Mouse (Mus musculus): ENCODE results near the gene Lrrfip2. TPM values are rescaled to one million over a fixed set of nuclear protein-coding genes. Genes with fewer than 3 reads are reported as not detected.

Gene Lrrfip2
- polyA plus RNA-seq, 1 experiment from 2014 or later, result 45.5 TPM

GRCm38 (mm10) chr9:111122446-111122845 lies 5.1 kb downstream of the Lrrfip2 start:
- DNase-seq (ENCODE audit: low spot score) (no peak), ATAC-seq (ENCODE audit: insufficient number of reproducible peaks, low FRiP score, low TSS enrichment, low read depth) (no peak)
- WGBS, result 84% methylated on average over 5 of the region's 5 CpGs
- H3K9ac ChIP-seq (ENCODE audit: low read length), result no peak overlapping the region
- no peaks in the 10 kb centered on the region for H3K27me3 ChIP-seq (ENCODE audit: control insufficient read depth, insufficient read depth, low read length)
- no peaks in the 10 kb centered on the region for H3K36me3 ChIP-seq (ENCODE audit: control insufficient read depth, insufficient read depth, low read length)
- no peak overlapping the region for H3K4me2 ChIP-seq (ENCODE audit: low read depth, severe bottlenecking)
- no peak overlapping the region for H3K27ac ChIP-seq (replicated peaks; ENCODE audit: low read depth, low read length)
- no peak overlapping the region for H3K4me3 ChIP-seq (ENCODE audit: low read depth, low read length)
- no peaks in the 10 kb centered on the region for H3K9me3 ChIP-seq (ENCODE audit: control insufficient read depth, low read length)
- H3K4me1 ChIP-seq (ENCODE audit: control insufficient read depth, insufficient read depth, low read length), result 0 out of 2 replicates have a peak, but pooled peaks cover under 1% of the 10 kb centered on the region

DNA sequence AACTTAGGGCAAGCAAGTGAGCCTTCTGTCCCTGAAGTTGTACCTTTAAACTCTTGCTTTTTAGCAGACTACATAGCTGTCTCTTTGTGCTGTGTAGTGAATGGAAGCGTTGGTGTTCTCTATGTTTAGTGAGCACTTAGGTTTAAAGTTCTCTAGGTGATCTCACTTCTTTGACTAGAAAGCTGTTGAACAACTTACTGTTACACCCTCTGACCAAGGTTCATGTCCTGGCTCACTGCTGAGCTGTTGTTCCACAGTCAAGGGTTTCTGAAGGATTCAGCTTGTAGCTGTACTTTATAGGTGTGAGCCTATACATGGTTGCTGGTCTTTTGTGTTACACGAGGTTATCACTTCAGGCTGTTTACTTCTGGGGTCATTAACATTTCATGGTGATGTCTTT lies 5.9 kb downstream of the Lrrfip2 start:
- Histone ChIP-seq H3K4me3 (ENCODE audit: low read depth, low read length) (no peak overlapping the region), H3K9me3 (ENCODE audit: control insufficient read depth, low read length) (no peaks in the 10 kb centered on the region), H3K27me3 (ENCODE audit: control insufficient read depth, insufficient read depth, low read length) (no peaks in the 10 kb centered on the region), H3K9ac (ENCODE audit: low read length) (no peak overlapping the region), H3K36me3 (ENCODE audit: control insufficient read depth, insufficient read depth, low read length) (no peaks in the 10 kb centered on the region), H3K4me1 (ENCODE audit: control insufficient read depth, insufficient read depth, low read length) (0 out of 2 replicates have a peak, but pooled peaks cover 5% of the 10 kb centered on the region), H3K27ac (replicated peaks; ENCODE audit: low read depth, low read length) (no peak overlapping the region), H3K4me2 (ENCODE audit: low read depth, severe bottlenecking) (no peak overlapping the region)
- ATAC-seq (ENCODE audit: insufficient number of reproducible peaks, low FRiP score, low TSS enrichment, low read depth) (no peak), DNase-seq (ENCODE audit: low spot score) (no peak)
- 63% methylated on average over 2 of the region's 2 CpGs for WGBS

- H3K27ac ChIP-seq (replicated peaks; ENCODE audit: low read depth, low read length), result no peak overlapping the region
- WGBS, result 86% methylated on average over 4 of the region's 4 CpGs
- no peaks in the 10 kb centered on the region for H3K27me3 ChIP-seq (ENCODE audit: control insufficient read depth, insufficient read depth, low read length)
- no peaks in the 10 kb centered on the region for H3K9me3 ChIP-seq (ENCODE audit: control insufficient read depth, low read length)
- H3K4me1 ChIP-seq (ENCODE audit: control insufficient read depth, insufficient read depth, low read length), result 0 out of 2 replicates have a peak, but pooled peaks cover 5% of the 10 kb centered on the region
- DNase-seq (ENCODE audit: low spot score) (no peak), ATAC-seq (ENCODE audit: insufficient number of reproducible peaks, low FRiP score, low TSS enrichment, low read depth) (no peak)
- H3K4me3 ChIP-seq (ENCODE audit: low read depth, low read length), result no peak overlapping the region
- no peak overlapping the region for H3K4me2 ChIP-seq (ENCODE audit: low read depth, severe bottlenecking)
- H3K9ac ChIP-seq (ENCODE audit: low read length), result no peak overlapping the region
- H3K36me3 ChIP-seq (ENCODE audit: control insufficient read depth, insufficient read depth, low read length), result no peaks in the 10 kb centered on the region
Measured at GRCm38 (mm10) chr9:111124440-111124839, 7.0 kb downstream of the Lrrfip2 start.

DNA sequence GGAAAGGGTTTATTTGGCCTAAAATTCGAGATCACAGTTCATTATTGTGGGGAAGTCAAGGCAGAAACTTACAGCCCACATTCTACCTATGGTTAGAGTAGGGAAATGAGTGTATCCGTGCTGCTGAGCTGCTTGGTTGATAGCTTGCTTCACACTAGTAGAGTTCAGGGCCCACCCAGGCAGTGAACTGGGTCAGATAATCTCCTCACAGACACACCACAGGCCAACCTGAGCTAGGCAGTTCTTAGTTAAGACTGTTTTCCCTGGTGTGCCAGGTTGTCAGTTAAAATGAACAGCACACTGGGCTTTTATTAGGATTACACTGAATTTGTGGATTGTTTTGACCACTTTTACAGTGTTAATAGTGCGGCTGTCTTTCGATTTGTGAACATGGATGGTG lies 9.3 kb downstream of the Lrrfip2 start:
- H3K4me1 ChIP-seq (ENCODE audit: control insufficient read depth, insufficient read depth, low read length), result 0 out of 2 replicates have a peak, but pooled peaks cover 5% of the 10 kb centered on the region

GRCm38 (mm10) chr9:111127749-111128148 lies 10.4 kb downstream of the Lrrfip2 start:
- 0 out of 2 replicates have a peak, but pooled peaks cover 5% of the 10 kb centered on the region for H3K4me1 ChIP-seq (ENCODE audit: control insufficient read depth, insufficient read depth, low read length)
- DNase-seq (ENCODE audit: low spot score) (no peak), ATAC-seq (ENCODE audit: insufficient number of reproducible peaks, low FRiP score, low TSS enrichment, low read depth) (no peak)
- no peak overlapping the region for H3K4me3 ChIP-seq (ENCODE audit: low read depth, low read length)
- H3K9ac ChIP-seq (ENCODE audit: low read length), result no peak overlapping the region
- H3K36me3 ChIP-seq (ENCODE audit: control insufficient read depth, insufficient read depth, low read length), result no peaks in the 10 kb centered on the region
- H3K27ac ChIP-seq (replicated peaks; ENCODE audit: low read depth, low read length), result no peak overlapping the region
- 56% methylated on average over 4 of the region's 4 CpGs for WGBS
- H3K4me2 ChIP-seq (ENCODE audit: low read depth, severe bottlenecking), result no peak overlapping the region
- no peaks in the 10 kb centered on the region for H3K27me3 ChIP-seq (ENCODE audit: control insufficient read depth, insufficient read depth, low read length)
- H3K9me3 ChIP-seq (ENCODE audit: control insufficient read depth, low read length), result no peaks in the 10 kb centered on the region

More for the DNA sequence above, 9.3 kb downstream of the Lrrfip2 start:
- ATAC-seq (ENCODE audit: insufficient number of reproducible peaks, low FRiP score, low TSS enrichment, low read depth) (no peak), DNase-seq (ENCODE audit: low spot score) (no peak)
- Histone ChIP-seq H3K27me3 (ENCODE audit: control insufficient read depth, insufficient read depth, low read length) (no peaks in the 10 kb centered on the region), H3K9ac (ENCODE audit: low read length) (no peak overlapping the region), H3K4me3 (ENCODE audit: low read depth, low read length) (no peak overlapping the region), H3K4me2 (ENCODE audit: low read depth, severe bottlenecking) (no peak overlapping the region), H3K36me3 (ENCODE audit: control insufficient read depth, insufficient read depth, low read length) (no peaks in the 10 kb centered on the region), H3K9me3 (ENCODE audit: control insufficient read depth, low read length) (no peaks in the 10 kb centered on the region), H3K27ac (replicated peaks; ENCODE audit: low read depth, low read length) (no peak overlapping the region)
- WGBS, result 74% methylated on average over 4 of the region's 4 CpGs

GRCm38 (mm10) chr9:111130126-111130525 lies 12.7 kb downstream of the Lrrfip2 start:
- Histone ChIP-seq H3K36me3 (ENCODE audit: control insufficient read depth, insufficient read depth, low read length) (no peaks in the 10 kb centered on the region), H3K9me3 (ENCODE audit: control insufficient read depth, low read length) (no peaks in the 10 kb centered on the region), H3K4me1 (ENCODE audit: control insufficient read depth, insufficient read depth, low read length) (0 out of 2 replicates have a peak, but pooled peaks cover 5% of the 10 kb centered on the region), H3K9ac (ENCODE audit: low read length) (no peak overlapping the region), H3K4me2 (ENCODE audit: low read depth, severe bottlenecking) (no peak overlapping the region), H3K27ac (replicated peaks; ENCODE audit: low read depth, low read length) (no peak overlapping the region), H3K4me3 (ENCODE audit: low read depth, low read length) (no peak overlapping the region), H3K27me3 (ENCODE audit: control insufficient read depth, insufficient read depth, low read length) (no peaks in the 10 kb centered on the region)
- DNase-seq (ENCODE audit: low spot score) (no peak), ATAC-seq (ENCODE audit: insufficient number of reproducible peaks, low FRiP score, low TSS enrichment, low read depth) (no peak)
- WGBS, result 84% methylated on average over 2 of the region's 2 CpGs

GRCm38 (mm10) chr9:111138161-111138560 lies 20.8 kb downstream of the Lrrfip2 start:
- Histone ChIP-seq H3K4me3 (ENCODE audit: low read depth, low read length) (no peak overlapping the region), H3K4me1 (ENCODE audit: control insufficient read depth, insufficient read depth, low read length) (no peaks in the 10 kb centered on the region), H3K4me2 (ENCODE audit: low read depth, severe bottlenecking) (no peak overlapping the region), H3K9ac (ENCODE audit: low read length) (no peak overlapping the region), H3K36me3 (ENCODE audit: control insufficient read depth, insufficient read depth, low read length) (peaks cover 3% of the 10 kb centered on the region; the same call in 1 of the 2 replicates), H3K27me3 (ENCODE audit: control insufficient read depth, insufficient read depth, low read length) (no peaks in the 10 kb centered on the region), H3K27ac (replicated peaks; ENCODE audit: low read depth, low read length) (no peak overlapping the region), H3K9me3 (ENCODE audit: control insufficient read depth, low read length) (no peaks in the 10 kb centered on the region)
- ATAC-seq (ENCODE audit: insufficient number of reproducible peaks, low FRiP score, low TSS enrichment, low read depth), result no peak
- no peak for DNase-seq (ENCODE audit: low spot score)
- WGBS, result 94% methylated on average over 9 of the region's 9 CpGs

DNA sequence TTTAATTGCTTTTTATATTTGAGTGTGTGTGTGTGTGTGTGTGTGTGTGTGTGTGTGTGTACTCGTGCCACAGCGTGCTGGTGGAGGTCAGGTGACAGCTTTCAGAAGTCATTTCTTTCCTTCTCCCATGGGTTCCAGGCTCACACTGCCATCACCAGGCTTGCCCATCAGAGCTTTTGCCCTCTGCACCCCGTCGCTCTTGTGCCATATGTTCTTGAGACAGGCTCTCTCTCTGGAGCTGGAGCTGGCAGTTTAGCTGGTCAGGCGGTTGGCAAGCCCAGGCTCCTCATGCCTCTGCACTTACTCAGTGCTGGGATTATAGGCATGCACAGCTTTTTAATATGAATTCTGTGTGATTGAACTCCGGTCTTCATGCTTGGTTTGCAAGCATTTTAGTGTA lies 25.3 kb downstream of the Lrrfip2 start:
- H3K4me2 ChIP-seq (ENCODE audit: low read depth, severe bottlenecking), result no peak overlapping the region
- no peaks in the 10 kb centered on the region for H3K4me1 ChIP-seq (ENCODE audit: control insufficient read depth, insufficient read depth, low read length)
- WGBS, result 93% methylated on average over 6 of the region's 6 CpGs
- H3K9me3 ChIP-seq (ENCODE audit: control insufficient read depth, low read length), result no peaks in the 10 kb centered on the region
- H3K27me3 ChIP-seq (ENCODE audit: control insufficient read depth, insufficient read depth, low read length), result no peaks in the 10 kb centered on the region
- H3K36me3 ChIP-seq (ENCODE audit: control insufficient read depth, insufficient read depth, low read length), result peaks cover 3% of the 10 kb centered on the region; the same call in 1 of the 2 replicates
- ATAC-seq (ENCODE audit: insufficient number of reproducible peaks, low FRiP score, low TSS enrichment, low read depth), result no peak
- no peak for DNase-seq (ENCODE audit: low spot score)
- H3K9ac ChIP-seq (ENCODE audit: low read length), result no peak overlapping the region
- no peak overlapping the region for H3K27ac ChIP-seq (replicated peaks; ENCODE audit: low read depth, low read length)
- H3K4me3 ChIP-seq (ENCODE audit: low read depth, low read length), result no peak overlapping the region

DNA sequence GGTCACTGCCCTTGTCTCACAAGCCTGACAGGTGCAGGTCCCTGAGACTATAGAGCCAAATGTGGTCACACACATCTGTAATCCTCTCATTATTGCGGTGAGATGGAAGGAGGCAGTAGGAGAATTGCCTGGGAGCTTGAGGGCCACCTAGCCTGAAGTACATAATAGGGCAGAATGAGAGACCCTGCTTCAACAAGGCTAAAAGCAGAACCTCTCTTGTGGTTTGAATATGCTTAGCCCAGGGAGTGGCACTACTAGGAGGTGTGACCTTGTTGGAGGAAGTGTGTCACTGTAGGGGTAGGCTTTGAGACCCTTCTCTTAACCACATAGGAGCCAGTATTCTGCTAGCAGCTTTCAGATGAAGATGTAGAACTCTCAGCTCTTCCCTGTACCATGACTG lies 26.0 kb downstream of the Lrrfip2 start:
- WGBS, result 94% methylated on average over 1 of the region's 1 CpGs
- no peak overlapping the region for H3K4me3 ChIP-seq (ENCODE audit: low read depth, low read length)
- no peaks in the 10 kb centered on the region for H3K4me1 ChIP-seq (ENCODE audit: control insufficient read depth, insufficient read depth, low read length)
- H3K9me3 ChIP-seq (ENCODE audit: control insufficient read depth, low read length), result no peaks in the 10 kb centered on the region
- H3K36me3 ChIP-seq (ENCODE audit: control insufficient read depth, insufficient read depth, low read length), result peaks cover 3% of the 10 kb centered on the region; the same call in 1 of the 2 replicates
- no peak overlapping the region for H3K9ac ChIP-seq (ENCODE audit: low read length)
- H3K27ac ChIP-seq (replicated peaks; ENCODE audit: low read depth, low read length), result no peak overlapping the region
- DNase-seq (ENCODE audit: low spot score), result no peak
- H3K4me2 ChIP-seq (ENCODE audit: low read depth, severe bottlenecking), result no peak overlapping the region
- no peak for ATAC-seq (ENCODE audit: insufficient number of reproducible peaks, low FRiP score, low TSS enrichment, low read depth)
- no peaks in the 10 kb centered on the region for H3K27me3 ChIP-seq (ENCODE audit: control insufficient read depth, insufficient read depth, low read length)

Measured in limb, embryonic 11.5 days (tissue).